Comparison of ENCODE assay signal across 8 mouse cellular contexts in genomic region chr2:120563235-120563990, GRCm38 (mm10). TPM values are rescaled to one million over a fixed set of nuclear protein-coding genes. Genes with fewer than 3 reads are reported as not detected.
DNase-seq lines count a peak whose midpoint lies in the region; ATAC-seq and TF ChIP-seq lines count a peak whose summit lies in the region.

TSS of gene Zfp106 (minus strand) at chr2:120563843.

- no peak for TF ChIP-seq CTCF in Patski (IDR thresholded peaks at IDR 0.05)

- H3K9me3 ChIP-seq in hindbrain, embryonic 13.5 days: no peaks in the 10 kb centered on the region

- under 1% methylated on average over 50 of the region's 50 CpGs for WGBS in hindbrain, embryonic 13.5 days

- POLR2A ChIA-PET in Patski (lab: Charles Lee): interaction anchor here (0.8 kb wide), 1 partner anchor 10 kb away, joined by 3 read pairs; no protein-coding TSS in a partner anchor

- H3K9ac ChIP-seq in hindbrain, embryonic 13.5 days: peak within 1 kb of the TSS; percentile 92

- DNase-seq in Patski (ENCODE audit: low read depth, low spot score): no peak
- DNase-seq in cerebellum, postnatal 14 days: peak; percentile 89 to 91
- peak; percentile 74 to 83 for DNase-seq in frontal cortex, postnatal 14 days (ENCODE audit: low spot score in 2 of 2)
- peak; percentile 86 to 91 for DNase-seq in layer of hippocampus, postnatal 36 days
- DNase-seq in lung, postnatal 36 days: peak; percentile 95
- DNase-seq in retina, postnatal 1 day: peak; percentile 94
- DNase-seq in urinary bladder, adult 18-20 months (ENCODE audit: low spot score in 2 of 2): peak; percentile 74 to 81

- H3K27me3 ChIP-seq in Patski: no peaks in the 10 kb centered on the region
- no peaks in the 10 kb centered on the region for H3K27me3 ChIP-seq in hindbrain, embryonic 13.5 days

- CTCF ChIA-PET in Patski (lab: Charles Lee): interaction anchor here (0.9 to 1.4 kb wide), 2 partner anchors 17 to 28 kb away, joined by 3 to 5 read pairs; no protein-coding TSS in a partner anchor

- H3K4me1 ChIP-seq in hindbrain, embryonic 13.5 days (replicated peaks): peaks cover 30% of the 10 kb centered on the region

- H3K4me2 ChIP-seq in hindbrain, embryonic 13.5 days: peak within 1 kb of the TSS; percentile 80

- in situ Hi-C loops in Patski (cut with MboI; ENCODE audit: low pct_unique_long_range_greater_than_20kb): no loop called here

- no peak for ATAC-seq in Patski
- ATAC-seq in hindbrain, embryonic 13.5 days (ENCODE audit: low FRiP score): peak; percentile 87

- H3K36me3 ChIP-seq in hindbrain, embryonic 13.5 days: no peaks in the 10 kb centered on the region; the same call in 1 of the 2 replicates

- peak within 1 kb of the TSS; percentile 79 for H3K27ac ChIP-seq in hindbrain, embryonic 13.5 days

- H3K4me3 ChIP-seq in hindbrain, embryonic 13.5 days: peak within 1 kb of the TSS; percentile 89

RNA-seq across cellular contexts. Expression of gene Zfp106, which starts in this region (rescaled TPM):
- polyA plus RNA-seq in Patski (2021): 101 TPM
- polyA plus RNA-seq in hindbrain, embryonic 13.5 days (2015; fragmentation: Nextera tagmentation; extraction: Ambion mirVana): 43.6 and 44.2 TPM in 2 replicates
- total RNA-seq in layer of hippocampus, postnatal 36 days (2021): 100 to 1,000 TPM; 157 to 163 TPM
